Mouse (Mus musculus) embryo, embryonic 9.5 days (tissue): ENCODE results near the gene Ccr10.
"Not testable (repeated sequence)": the region's sequence is repeated elsewhere in the genome, so short reads cannot be mapped to it uniquely, and the experiment has no call there.

ENCODE experiments used
- DNase-seq: peaks from one replicate; pipeline ENCODE4 v3.0.0-alpha.2; 2017; ENCODE audit errors: extremely low spot score

Gene Ccr10

GRCm38 (mm10) chr11:101124494-101124893 is 50.7 kb downstream of the Ccr10 start:
- not testable (repeated sequence) for DNase-seq
